Mouse (Mus musculus) CH12.LX (cell line): ENCODE measurements around the gene Tmem176a. TPM values are rescaled to one million over a fixed set of nuclear protein-coding genes. Genes with fewer than 3 reads are reported as not detected.

ENCODE experiments used
- DNase-seq: peaks from one replicate; pipeline ENCODE4 v3.0.0-alpha.2; 2013; ENCODE audit errors: extremely low read depth
- H3K27ac ChIP-seq: 2 replicates; pipeline ENCODE4 v1.5.1; 2012; ENCODE audit warnings: low read depth, mild to moderate bottlenecking, control low read depth, moderate library complexity; ENCODE audit not compliant: insufficient read depth
- H3K27me3 ChIP-seq: replicated peaks from 2 replicates; pipeline ENCODE3; 2012; ENCODE audit warnings: inconsistent platforms
- H3K36me3 ChIP-seq, 2 experiments: replicated peaks in 1 of 2; 2 replicates each; pipeline versions ENCODE3 to v1.6.1; 2012; ENCODE audit warnings: inconsistent platforms in 1 of 2, low read length in 1 of 2, mild to moderate bottlenecking in 1 of 2, mixed read lengths in 1 of 2, moderate library complexity in 1 of 2; ENCODE audit not compliant: control insufficient read depth in 1 of 2, insufficient read depth in 1 of 2
- H3K4me1 ChIP-seq, 2 experiments: 2 replicates each; pipeline ENCODE4 v1.6.1; 2012; ENCODE audit warnings: inconsistent platforms in 1 of 2, moderate library complexity in 1 of 2; ENCODE audit not compliant: insufficient read depth in 2 of 2, control insufficient read depth in 1 of 2
- H3K4me2 ChIP-seq: 2 replicates; pipeline ENCODE4 v1.6.1; 2012; ENCODE audit warnings: low read depth, mild to moderate bottlenecking, control low read depth; ENCODE audit not compliant: poor library complexity, insufficient read depth, severe bottlenecking
- H3K4me3 ChIP-seq, 3 experiments: fragments of 150-350 bp in 1 of 3; sonication (generic) in 1 of 3; replicated peaks in 1 of 3; 2 replicates each; pipeline versions ENCODE3 to v1.5.1; 2011 to 2012; ENCODE audit warnings: low read depth in 2 of 3, low read length in 2 of 3, mild to moderate bottlenecking in 2 of 3, moderate library complexity in 2 of 3, control low read depth in 1 of 3, improper control_type of control experiment in 1 of 3, inconsistent platforms in 1 of 3, mixed read lengths in 1 of 3; ENCODE audit not compliant: poor library complexity in 1 of 3
- H3K79me2 ChIP-seq: replicated peaks from 2 replicates; pipeline ENCODE4 v1.6.1; 2012; ENCODE audit warnings: mild to moderate bottlenecking, moderate library complexity; ENCODE audit not compliant: control insufficient read depth, poor library complexity, insufficient read depth, severe bottlenecking; ENCODE audit errors: extremely low read depth
- H3K9ac ChIP-seq: 2 replicates; pipeline ENCODE4 v1.6.1; 2012; ENCODE audit warnings: low read depth, mild to moderate bottlenecking, control low read depth, moderate library complexity; ENCODE audit not compliant: insufficient read depth
- H3K9me3 ChIP-seq: replicated peaks from 2 replicates; pipeline ENCODE3; 2012; ENCODE audit warnings: low read length, inconsistent platforms, mixed read lengths
- CHD1 ChIP-seq: IDR thresholded peaks from 2 replicates; pipeline ENCODE4 v1.6.1; 2012; ENCODE audit warnings: low read depth, low read length, improper control_type of control experiment, inconsistent platforms
- CTCF ChIP-seq, 2 experiments: IDR thresholded peaks in 1 of 2; conservative IDR thresholded peaks in 1 of 2; 2 replicates each; pipeline ENCODE4 v1.5.1; 2011 to 2012; ENCODE audit warnings: low read depth in 2 of 2, low read length in 2 of 2, improper control_type of control experiment in 1 of 2, inconsistent platforms in 1 of 2, mild to moderate bottlenecking in 1 of 2, moderate library complexity in 1 of 2
- E2F4 ChIP-seq: IDR thresholded peaks from 2 replicates; pipeline ENCODE4 v1.6.1; 2011; ENCODE audit warnings: low read depth, low read length, improper control_type of control experiment; ENCODE audit not compliant: insufficient replicate concordance
- EP300 ChIP-seq: IDR thresholded peaks from 2 replicates; pipeline ENCODE4 v1.6.1; 2011; ENCODE audit warnings: low read length, improper control_type of control experiment
- ETS1 ChIP-seq: conservative IDR thresholded peaks from 2 replicates; pipeline ENCODE4 v1.6.1; 2012; ENCODE audit warnings: low read depth, mild to moderate bottlenecking, inconsistent platforms, low read length, improper control_type of control experiment, moderate library complexity
- GABPA ChIP-seq: IDR thresholded peaks from 2 replicates; pipeline ENCODE4 v1.6.1; 2012; ENCODE audit warnings: low read depth, low read length, improper control_type of control experiment, inconsistent platforms; ENCODE audit not compliant: insufficient replicate concordance
- HCFC1 ChIP-seq: IDR thresholded peaks from 2 replicates; pipeline ENCODE4 v1.6.1; 2012; ENCODE audit warnings: low read depth, mild to moderate bottlenecking, inconsistent platforms, low read length, improper control_type of control experiment
- JUND ChIP-seq: conservative IDR thresholded peaks from 2 replicates; pipeline ENCODE4 v1.6.1; 2011; ENCODE audit warnings: low read depth, low read length, improper control_type of control experiment
- KAT2A ChIP-seq: IDR thresholded peaks from 2 replicates; pipeline ENCODE4 v1.6.1; 2012; ENCODE audit warnings: low read length, improper control_type of control experiment, inconsistent platforms; ENCODE audit not compliant: insufficient replicate concordance
- MAFK ChIP-seq: IDR thresholded peaks from 2 replicates; pipeline ENCODE4 v1.6.1; 2011; ENCODE audit warnings: low read length, improper control_type of control experiment; ENCODE audit not compliant: insufficient replicate concordance
- MAX ChIP-seq: IDR thresholded peaks from 2 replicates; pipeline ENCODE4 v1.6.1; 2011; ENCODE audit warnings: low read length, improper control_type of control experiment
- MAZ ChIP-seq: IDR thresholded peaks from 2 replicates; pipeline ENCODE4 v1.6.1; 2012; ENCODE audit warnings: low read depth, mild to moderate bottlenecking, inconsistent platforms, low read length, improper control_type of control experiment, moderate library complexity
- MXI1 ChIP-seq: IDR thresholded peaks from 2 replicates; pipeline ENCODE4 v1.6.1; 2011; ENCODE audit warnings: mild to moderate bottlenecking, low read depth, low read length, improper control_type of control experiment
- NRF1 ChIP-seq: IDR thresholded peaks from 2 replicates; pipeline ENCODE4 v1.6.1; 2014; ENCODE audit warnings: low read depth, mild to moderate bottlenecking, inconsistent platforms, low read length, improper control_type of control experiment, moderate library complexity
- PAX5 ChIP-seq: IDR thresholded peaks from 2 replicates; pipeline ENCODE4 v1.6.1; 2012; ENCODE audit warnings: low read length, inconsistent platforms, mixed read lengths
- POLR2AphosphoS2 ChIP-seq: IDR thresholded peaks from 2 replicates; pipeline ENCODE4 v1.6.1; 2011; ENCODE audit warnings: low read depth, low read length, improper control_type of control experiment
- RAD21 ChIP-seq: IDR thresholded peaks from 2 replicates; pipeline ENCODE4 v1.6.1; 2011; ENCODE audit warnings: low read depth, mild to moderate bottlenecking, low read length, improper control_type of control experiment, moderate library complexity
- RCOR1 ChIP-seq: conservative IDR thresholded peaks from 2 replicates; pipeline ENCODE4 v1.6.1; 2012; ENCODE audit warnings: low read depth, mild to moderate bottlenecking, inconsistent platforms, low read length, improper control_type of control experiment
- SMC3 ChIP-seq: IDR thresholded peaks from 2 replicates; pipeline ENCODE4 v1.6.1; 2011; ENCODE audit warnings: low read depth, low read length, improper control_type of control experiment
- TCF12 ChIP-seq: IDR thresholded peaks from 2 replicates; pipeline ENCODE4 v1.6.1; 2014; ENCODE audit warnings: low read depth, mild to moderate bottlenecking, inconsistent platforms, low read length, improper control_type of control experiment
- UBTF ChIP-seq: IDR thresholded peaks from 2 replicates; pipeline ENCODE4 v1.6.1; 2012; ENCODE audit warnings: low read depth, mild to moderate bottlenecking, inconsistent platforms, low read length, improper control_type of control experiment, moderate library complexity
- USF1 ChIP-seq: IDR thresholded peaks from 2 replicates; pipeline ENCODE4 v1.6.1; 2014; ENCODE audit warnings: low read depth, mild to moderate bottlenecking, inconsistent platforms, low read length, improper control_type of control experiment
- dilution Hi-C: fragments of 300-500 bp; cut with MboI; formaldehyde crosslinking; loops from 2 replicates; pipeline ENCODE4 v1.14.3; 2020; ENCODE audit warnings: low sequenced_read_pairs; ENCODE audit not compliant: extremely low pct_unique_long_range_greater_than_20kb, extremely low pct_ligation_motif_present
- in situ Hi-C: fragments of 300-500 bp; cut with MboI; formaldehyde crosslinking; loops from 3 replicates; pipeline ENCODE4 v1.14.3; 2019; ENCODE audit warnings: low sequenced_read_pairs, low pct_ligation_motif_present, low pct_unique_long_range_greater_than_20kb, mixed read lengths
- polyA plus RNA-seq: library from polyadenylated mRNA; unstranded; fragments of >175 nt; gene quantifications from 2 replicates; pipeline ENCODE4 v1.2.1, GENCODE M21; 2012; ENCODE audit warnings: low read depth; ENCODE audit not compliant: insufficient read length
- total RNA-seq, 2 experiments: library from RNA; depleted of rRNA; stranded (reverse); fragments of 300-350 nt in 1 of 2; fragments of >200 nt in 1 of 2; gene quantifications; 2 replicates each; pipeline ENCODE4 v1.2.3; 2012 to 2014

Gene Tmem176a
- total and polyA plus RNA-seq, 3 experiments = 27.2 to 58.0 (median 34.6) TPM

DNA sequence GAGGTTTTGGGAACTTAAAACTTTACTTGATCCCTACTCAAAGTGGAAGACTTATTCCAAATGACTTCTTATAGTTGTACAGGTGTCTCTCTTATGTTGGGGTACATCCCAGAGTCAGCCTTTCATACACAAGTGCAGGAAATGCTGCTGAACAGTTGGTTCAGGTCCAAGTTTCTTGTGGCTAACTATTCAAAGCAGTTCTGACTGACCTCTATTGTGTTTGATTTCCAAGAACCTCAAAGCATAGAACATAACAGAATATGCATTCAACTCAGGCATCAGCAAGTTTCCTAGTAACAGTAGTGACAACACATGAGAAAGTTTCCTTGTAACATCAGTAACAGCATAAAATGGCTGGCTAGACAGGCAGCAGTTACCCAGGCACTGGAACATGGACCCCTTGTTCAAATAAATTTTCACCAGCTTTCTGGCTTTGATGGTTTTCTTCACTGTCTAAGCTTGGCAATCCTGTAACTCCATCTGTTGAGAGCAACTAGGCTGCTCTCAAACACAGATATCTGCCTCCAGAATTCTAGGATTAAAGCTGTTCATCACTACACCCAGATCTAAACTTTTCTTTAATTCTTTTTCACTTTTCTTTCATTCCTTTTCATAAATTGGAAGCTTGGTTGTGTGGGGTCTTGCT, 37.2 kb upstream of the Tmem176a start:
- H3K4me3 ChIP-seq = no peak overlapping the region
- TF ChIP-seq MAX = no peak
- TF ChIP-seq MAFK = no peak
- no peak for TF ChIP-seq KAT2A
- TF ChIP-seq HCFC1 = no peak
- TF ChIP-seq TCF12 = no peak
- H3K9ac ChIP-seq = no peak overlapping the region
- no peaks in the 10 kb centered on the region for H3K79me2 ChIP-seq
- H3K4me1 ChIP-seq = peaks cover 0 to 12% of the 10 kb centered on the region in 2 experiments; a peak in 1 of 4 replicates
- H3K36me3 ChIP-seq = no peaks in the 10 kb centered on the region
- no peaks in the 10 kb centered on the region for H3K27me3 ChIP-seq
- peaks cover 7% of the 10 kb centered on the region for H3K9me3 ChIP-seq
- in situ Hi-C loops = no loop called here
- dilution Hi-C loops = no loop called here
- H3K27ac ChIP-seq = no peak overlapping the region
- no peak for DNase-seq
- H3K4me2 ChIP-seq = no peak overlapping the region

DNA sequence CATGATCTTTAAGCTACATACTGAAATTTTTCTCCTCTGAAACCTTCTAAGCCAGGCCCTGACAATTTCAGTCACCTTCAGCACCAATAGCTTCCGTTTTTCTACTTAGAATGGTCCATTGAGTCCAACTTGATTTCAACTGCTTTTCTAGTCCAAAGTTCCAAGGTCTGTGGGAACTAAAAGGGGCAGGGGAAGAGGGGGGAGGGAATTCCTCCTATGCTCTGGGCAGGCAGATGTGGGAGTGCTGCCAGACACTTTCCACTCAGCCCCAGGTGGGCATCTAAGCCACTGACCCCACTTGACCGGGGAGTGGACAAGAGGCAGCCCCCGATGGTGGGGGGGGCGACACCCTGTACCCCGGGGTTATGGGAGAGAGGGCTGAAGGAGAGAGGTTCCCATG, 36.4 kb upstream of the Tmem176a start:
- no peak overlapping the region for H3K4me3 ChIP-seq
- H3K27ac ChIP-seq = no peak overlapping the region
- no peak for TF ChIP-seq ETS1
- TF ChIP-seq PAX5 = no peak
- no peak for TF ChIP-seq KAT2A
- TF ChIP-seq NRF1 = no peak
- no peak for TF ChIP-seq CHD1
- TF ChIP-seq EP300 = no peak
- no peak for TF ChIP-seq SMC3
- TF ChIP-seq, all 38 proteins: peak for 0
- Histone ChIP-seq H3K4me2 (no peak overlapping the region), H3K79me2 (no peaks in the 10 kb centered on the region), H3K9me3 (peaks cover 7% of the 10 kb centered on the region), H3K4me1 (peaks cover 0 to 12% of the 10 kb centered on the region in 2 experiments; a peak in 1 of 4 replicates), H3K27me3 (no peaks in the 10 kb centered on the region), H3K9ac (no peak overlapping the region), H3K36me3 (no peaks in the 10 kb centered on the region)
- dilution Hi-C loops (no loop called here), in situ Hi-C loops (no loop called here)
- DNase-seq = no peak

DNA sequence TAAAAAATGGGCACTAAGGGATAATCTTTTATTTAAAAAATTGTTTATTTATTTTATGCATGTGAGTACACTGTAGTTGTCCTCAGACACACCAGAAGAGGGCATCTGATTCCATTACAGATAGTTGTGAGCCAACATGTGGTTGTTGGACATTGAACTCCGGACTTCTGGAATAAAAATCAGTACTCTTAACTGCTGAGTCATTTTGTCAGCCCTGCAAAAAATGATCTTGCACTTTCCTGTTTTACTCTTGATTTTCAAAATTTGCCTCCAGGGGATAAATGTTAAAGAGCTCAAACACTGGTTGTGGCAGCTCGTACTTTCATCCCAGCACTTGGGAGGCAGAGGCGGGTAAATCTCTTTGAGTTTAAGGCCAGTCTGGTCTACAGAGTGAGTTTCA, 34.0 kb upstream of the Tmem176a start:
- dilution Hi-C loops (no loop called here), in situ Hi-C loops (no loop called here)
- peaks cover 0 to 7% of the 10 kb centered on the region in 2 experiments; a peak in 1 of 4 replicates for H3K4me1 ChIP-seq
- no peaks in the 10 kb centered on the region for H3K79me2 ChIP-seq
- H3K9me3 ChIP-seq = peaks cover 7% of the 10 kb centered on the region
- TF ChIP-seq ETS1 = no peak
- TF ChIP-seq E2F4 = no peak
- TF ChIP-seq CTCF (conservative IDR thresholded peaks at IDR 0.05 in 1 of 2, IDR thresholded peaks at IDR 0.05 in 1 of 2; ENCODE audit: low read depth in 2 of 2, low read length in 2 of 2) = no peak
- TF ChIP-seq MXI1 = no peak
- TF ChIP-seq GABPA = no peak
- TF ChIP-seq POLR2AphosphoS2 = no peak
- TF ChIP-seq KAT2A = no peak
- TF ChIP-seq USF1 = no peak
- TF ChIP-seq RCOR1 = no peak
- TF ChIP-seq TCF12 = no peak
- no peak for TF ChIP-seq SMC3
- TF ChIP-seq MAFK = no peak
- TF ChIP-seq UBTF = no peak
- TF ChIP-seq RAD21 = no peak
- TF ChIP-seq EP300 = no peak
- TF ChIP-seq JUND = no peak
- no peak for TF ChIP-seq MAZ
- H3K4me2 ChIP-seq = no peak overlapping the region
- H3K9ac ChIP-seq = no peak overlapping the region
- no peak overlapping the region for H3K27ac ChIP-seq
- DNase-seq = no peak
- H3K36me3 ChIP-seq = no peaks in the 10 kb centered on the region
- no peaks in the 10 kb centered on the region for H3K27me3 ChIP-seq
- H3K4me3 ChIP-seq = no peak overlapping the region
